Mouse (Mus musculus) kidney, embryonic 16.5 days (tissue): ENCODE measurements around the gene Inppl1. TPM values are rescaled to one million over a fixed set of nuclear protein-coding genes. Genes with fewer than 3 reads are reported as not detected.

ENCODE experiments used
- ATAC-seq: fragments of 200-750 bp; cut with Nextera tagmentation; 2 replicates; pipeline ENCODE4 v1.8.0; 2017; ENCODE audit warnings: moderate TSS enrichment; ENCODE audit not compliant: low FRiP score, low TSS enrichment
- H3K27ac ChIP-seq: fragments of 300-500 bp; sonication (generic); 2 replicates; pipeline ENCODE4 v1.5.1; 2014; ENCODE audit warnings: low read length
- H3K27me3 ChIP-seq: fragments of 300-500 bp; sonication (generic); 2 replicates; pipeline ENCODE4 v1.6.1; 2014; ENCODE audit warnings: low read length, control low read depth, mixed read lengths; ENCODE audit not compliant: insufficient read depth
- H3K36me3 ChIP-seq: fragments of 300-500 bp; sonication (generic); 2 replicates; pipeline ENCODE4 v1.6.1; 2014; ENCODE audit warnings: low read length, control low read depth, mixed read lengths; ENCODE audit not compliant: insufficient read depth
- H3K4me1 ChIP-seq: fragments of 300-500 bp; sonication (generic); 2 replicates; pipeline ENCODE4 v1.6.1; 2014; ENCODE audit warnings: low read length, control low read depth, mixed read lengths; ENCODE audit not compliant: insufficient read depth
- H3K4me2 ChIP-seq: fragments of 300-500 bp; sonication (generic); replicated peaks from 2 replicates; pipeline ENCODE4 v1.6.1; 2014; ENCODE audit warnings: low read depth, low read length
- H3K4me3 ChIP-seq: fragments of 300-500 bp; sonication (generic); 2 replicates; pipeline ENCODE4 v1.5.1; 2014; ENCODE audit warnings: mild to moderate bottlenecking, low read length
- H3K9ac ChIP-seq: fragments of 300-500 bp; sonication (generic); replicated peaks from 2 replicates; pipeline ENCODE4 v1.6.1; 2014; ENCODE audit warnings: low read length
- H3K9me3 ChIP-seq: fragments of 300-500 bp; sonication (generic); 2 replicates; pipeline ENCODE4 v1.6.1; 2016; ENCODE audit warnings: low read length, control low read depth
- WGBS: fragments of 180-500 bp; shearing (Covaris S2); extraction: QIAGEN DNeasy Blood & Tissue Kit; methylation state at CpG from one replicate; pipeline ENCODE4 v1.1.7; 2014; 5-methylcytosine and 5-hydroxymethylcytosine counted together
- polyA plus RNA-seq: library from polyadenylated mRNA; unstranded; fragments of >200 nt; fragmentation: Nextera tagmentation; extraction: Ambion mirVana; gene quantifications from 2 replicates; pipeline ENCODE4 v1.2.1, GENCODE M21; 2015

Inppl1 gene
- polyA plus RNA-seq, 1 experiment from 2014 or later = 55.6 TPM

DNA sequence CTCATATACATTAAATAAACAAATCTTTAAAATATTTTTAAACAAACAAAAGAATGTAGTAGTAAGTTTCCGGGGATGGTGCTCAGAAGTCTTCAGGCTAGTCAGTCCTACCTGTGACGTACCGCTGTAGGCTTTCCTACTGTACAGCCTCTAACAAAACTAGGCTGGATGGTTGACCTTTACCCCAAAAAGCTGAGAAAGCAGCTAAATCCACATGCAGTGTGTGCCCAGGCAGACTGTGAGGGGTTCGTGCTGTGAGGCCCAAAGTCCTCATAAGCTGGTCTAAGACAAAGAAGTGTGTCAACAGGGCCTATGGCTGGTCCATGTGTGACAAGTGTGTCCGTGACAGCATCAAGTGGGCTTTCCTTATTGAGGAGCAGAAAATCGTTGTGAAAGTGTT is 14.8 kb upstream of the Inppl1 start:
- H3K27ac ChIP-seq = no peak overlapping the region
- H3K27me3 ChIP-seq = no peaks in the 10 kb centered on the region
- no peaks in the 10 kb centered on the region for H3K4me1 ChIP-seq
- no peak overlapping the region for H3K9ac ChIP-seq
- no peaks in the 10 kb centered on the region for H3K9me3 ChIP-seq
- 87% methylated on average over 6 of the region's 6 CpGs for WGBS
- H3K4me2 ChIP-seq = no peak overlapping the region
- H3K36me3 ChIP-seq = no peaks in the 10 kb centered on the region
- ATAC-seq = no peak
- H3K4me3 ChIP-seq = no peak overlapping the region

DNA sequence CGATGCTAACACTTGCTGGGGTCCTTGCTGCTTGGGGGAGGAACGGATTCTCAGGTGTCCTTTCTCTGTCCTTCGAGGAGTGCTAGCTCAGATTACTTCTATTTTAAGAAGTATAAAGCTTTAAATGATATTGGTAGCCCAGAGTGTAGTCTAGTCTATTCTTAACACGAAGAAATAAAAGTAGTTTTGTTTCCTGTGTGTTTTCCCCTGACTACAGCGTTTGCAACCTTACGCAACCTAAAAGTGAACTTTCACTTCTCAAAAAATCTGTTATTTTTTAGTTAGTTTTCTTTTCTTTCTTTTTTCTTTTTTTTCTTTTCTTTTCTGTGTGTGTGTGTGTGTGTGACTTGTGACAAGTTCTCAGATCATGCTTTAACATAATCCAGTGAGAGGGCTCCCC is 13.7 kb upstream of the Inppl1 start:
- H3K9ac ChIP-seq = no peak overlapping the region
- no peak for ATAC-seq
- WGBS = 70% methylated on average over 6 of the region's 6 CpGs
- H3K27ac ChIP-seq = no peak overlapping the region
- H3K9me3 ChIP-seq = no peaks in the 10 kb centered on the region
- no peak overlapping the region for H3K4me3 ChIP-seq
- no peak overlapping the region for H3K4me2 ChIP-seq
- no peaks in the 10 kb centered on the region for H3K27me3 ChIP-seq
- H3K36me3 ChIP-seq = no peaks in the 10 kb centered on the region
- H3K4me1 ChIP-seq = no peaks in the 10 kb centered on the region

DNA sequence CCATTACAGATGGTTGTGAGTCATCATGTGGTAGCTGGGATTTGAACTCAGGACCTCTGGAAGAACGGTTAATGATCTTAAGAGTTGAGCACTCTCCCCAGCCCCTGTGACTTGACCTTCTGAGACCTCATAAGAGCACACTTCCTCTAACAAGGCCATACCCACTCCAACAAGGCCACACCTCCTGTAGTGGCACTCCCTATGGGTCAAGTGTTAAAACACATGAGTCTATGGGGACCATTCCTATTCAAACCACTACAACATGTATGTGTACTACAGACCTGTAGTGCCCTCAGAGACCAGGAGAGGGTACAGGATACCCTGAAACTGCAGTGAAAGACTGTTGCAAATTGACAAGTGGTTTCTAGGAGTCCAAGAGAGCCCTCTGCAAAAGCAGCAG is 9.9 kb upstream of the Inppl1 start:
- Histone ChIP-seq H3K9me3 (no peaks in the 10 kb centered on the region), H3K4me3 (no peak overlapping the region), H3K9ac (no peak overlapping the region), H3K4me1 (no peaks in the 10 kb centered on the region), H3K4me2 (no peak overlapping the region), H3K27me3 (no peaks in the 10 kb centered on the region), H3K27ac (no peak overlapping the region), H3K36me3 (no peaks in the 10 kb centered on the region)
- 88% methylated on average over 1 of the region's 1 CpGs for WGBS
- no peak for ATAC-seq

DNA sequence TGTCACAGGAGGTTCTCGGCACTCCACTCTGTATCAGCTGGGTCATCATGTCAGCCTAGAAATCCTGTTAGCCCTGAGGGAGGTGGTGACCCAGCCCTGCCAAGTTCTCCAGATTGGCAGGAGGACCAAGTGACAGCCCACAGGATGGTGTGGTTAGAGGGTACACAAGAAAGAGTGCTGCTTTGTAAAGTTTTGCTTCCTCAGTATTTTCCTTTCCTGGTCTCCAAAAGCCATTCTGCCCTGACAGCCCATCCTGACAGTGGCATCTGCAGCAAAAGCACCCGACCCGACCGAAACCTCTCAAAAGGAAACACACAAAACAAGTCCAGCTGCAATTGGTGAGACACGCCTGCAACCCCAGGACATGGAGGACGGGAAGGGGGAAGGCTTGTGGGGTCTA is 6.2 kb upstream of the Inppl1 start:
- no peak overlapping the region for H3K27ac ChIP-seq
- 63% methylated on average over 6 of the region's 6 CpGs for WGBS
- no peaks in the 10 kb centered on the region for H3K36me3 ChIP-seq
- no peak overlapping the region for H3K4me3 ChIP-seq
- ATAC-seq = no peak
- H3K9me3 ChIP-seq = no peaks in the 10 kb centered on the region
- H3K9ac ChIP-seq = no peak overlapping the region
- H3K4me2 ChIP-seq = no peak overlapping the region
- peaks cover under 1% of the 10 kb centered on the region; the same call in 1 of the 2 replicates for H3K4me1 ChIP-seq
- H3K27me3 ChIP-seq = no peaks in the 10 kb centered on the region

DNA sequence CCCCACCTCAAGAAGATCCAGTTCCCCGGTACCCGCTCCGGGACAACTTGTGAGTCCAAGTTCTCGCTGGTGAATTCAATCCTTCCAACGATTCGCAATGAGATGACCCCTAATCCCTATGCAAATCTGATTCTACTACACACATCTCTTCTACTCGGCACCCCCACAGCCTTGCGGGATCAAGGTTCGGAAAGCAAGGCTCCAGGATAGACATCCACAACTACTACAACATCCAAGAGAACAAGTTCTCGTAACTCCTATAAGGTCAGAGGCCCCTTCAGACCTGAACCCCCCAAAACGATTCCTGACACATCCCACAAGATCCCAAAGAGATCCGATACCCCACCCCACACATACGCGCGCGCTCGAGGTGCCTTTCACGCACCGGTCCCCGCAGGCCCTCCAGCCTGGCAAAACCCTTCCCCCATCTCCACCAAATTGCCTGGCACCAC is 849 bp downstream of the Inppl1 start:
- Histone ChIP-seq H3K27ac (peak overlapping the region; percentile 98), H3K4me1 (peaks cover 28% of the 10 kb centered on the region), H3K4me2 (peak overlapping the region; percentile 73), H3K9ac (peak overlapping the region; percentile 98), H3K9me3 (no peaks in the 10 kb centered on the region), H3K36me3 (peaks cover 20% of the 10 kb centered on the region), H3K27me3 (no peaks in the 10 kb centered on the region), H3K4me3 (peak overlapping the region; percentile 88)
- ATAC-seq = peak; percentile 1; the same call in 1 of the 2 replicates
- WGBS = under 1% methylated on average over 20 of the region's 20 CpGs

DNA sequence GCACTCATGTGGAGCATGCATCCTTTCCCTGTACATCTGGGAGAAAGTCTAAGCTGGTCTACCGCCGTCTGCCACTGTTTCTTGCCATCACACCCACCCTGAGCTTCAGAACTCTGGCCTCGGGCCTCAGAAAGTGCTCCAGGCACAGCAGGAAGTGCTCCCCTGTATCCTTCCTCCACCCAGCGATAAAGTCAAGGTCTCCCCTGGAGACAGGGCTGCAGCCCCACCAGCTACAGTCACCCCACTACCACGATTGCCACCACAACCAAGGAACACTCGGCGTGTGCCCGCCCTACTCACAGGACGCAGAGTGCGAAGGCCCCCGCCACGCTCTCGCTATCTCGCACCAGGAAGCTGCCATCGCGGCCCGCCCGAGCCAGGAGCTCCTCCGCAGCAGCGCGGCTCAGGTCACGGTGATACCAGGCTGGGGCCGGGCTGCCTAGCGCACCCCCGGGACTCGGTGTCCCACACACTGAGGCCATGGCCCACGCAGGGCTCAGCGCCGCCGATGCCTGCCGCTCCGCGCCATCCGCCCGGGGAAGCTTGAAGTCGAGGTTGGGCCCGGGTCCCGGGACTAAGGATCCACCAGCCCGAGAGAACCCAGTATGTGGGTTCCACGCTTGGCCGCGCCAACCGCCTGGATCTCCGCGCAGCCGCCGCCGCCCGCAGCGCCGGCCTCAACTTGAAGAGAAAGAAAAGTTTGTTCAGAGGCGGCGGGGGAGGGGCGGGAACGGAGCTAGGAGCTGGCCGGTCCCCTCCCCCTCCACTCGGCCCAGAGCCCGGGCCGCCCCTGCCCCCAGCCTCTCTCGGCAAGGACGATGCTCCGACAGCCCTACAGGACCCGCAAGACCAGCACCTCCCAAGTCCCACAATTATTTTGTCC is 1.5 kb downstream of the Inppl1 start:
- under 1% methylated on average over 63 of the region's 63 CpGs for WGBS
- Histone ChIP-seq H3K27me3 (no peaks in the 10 kb centered on the region), H3K4me3 (peak overlapping the region; percentile 88), H3K27ac (peak overlapping the region; percentile 98), H3K4me1 (peaks cover 28% of the 10 kb centered on the region), H3K9ac (peak overlapping the region; percentile 98), H3K9me3 (no peaks in the 10 kb centered on the region), H3K4me2 (peak overlapping the region; percentile 73), H3K36me3 (peaks cover 26% of the 10 kb centered on the region)
- peak; percentile 60; the same call in 1 of the 2 replicates for ATAC-seq

DNA sequence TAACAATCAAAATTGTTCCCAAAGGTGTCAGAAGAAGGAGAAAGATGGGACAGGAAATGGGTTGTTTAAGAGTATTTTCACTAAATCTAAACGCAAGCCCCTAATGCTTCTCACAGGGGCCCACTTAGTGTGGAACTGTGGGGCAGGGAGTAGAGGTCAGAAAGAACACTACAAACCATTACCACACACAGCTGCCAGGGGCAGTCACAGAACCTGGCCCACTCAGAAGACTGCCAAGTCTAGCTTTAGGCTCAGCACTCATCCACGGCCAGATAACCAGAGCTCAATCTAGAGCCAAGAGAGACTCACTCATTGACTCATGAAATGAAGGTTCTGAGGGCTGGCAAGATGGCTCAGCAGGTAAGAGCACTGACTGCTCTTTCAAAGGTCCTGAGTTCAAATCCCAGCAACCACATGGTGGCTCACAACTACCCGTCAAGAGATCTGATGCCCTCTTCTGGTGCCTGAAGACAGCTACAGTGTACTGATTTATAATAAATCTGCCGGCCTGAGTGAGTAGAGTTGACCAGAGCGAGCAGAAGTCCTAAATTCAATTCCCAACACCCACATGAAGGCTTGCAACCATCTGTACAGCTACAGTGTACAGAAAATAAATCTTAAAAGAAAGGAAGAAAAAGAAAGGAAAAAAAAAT is 2.4 kb downstream of the Inppl1 start:
- peaks cover 28% of the 10 kb centered on the region for H3K4me1 ChIP-seq
- H3K27ac ChIP-seq = peak overlapping the region; percentile 98
- no peaks in the 10 kb centered on the region for H3K27me3 ChIP-seq
- peaks cover 35% of the 10 kb centered on the region for H3K36me3 ChIP-seq
- peak overlapping the region; percentile 98 for H3K9ac ChIP-seq
- peak overlapping the region; percentile 88 for H3K4me3 ChIP-seq
- ATAC-seq = no peak
- WGBS = 27% methylated on average over 5 of the region's 5 CpGs
- H3K4me2 ChIP-seq = peak overlapping the region; percentile 73
- no peaks in the 10 kb centered on the region for H3K9me3 ChIP-seq

DNA sequence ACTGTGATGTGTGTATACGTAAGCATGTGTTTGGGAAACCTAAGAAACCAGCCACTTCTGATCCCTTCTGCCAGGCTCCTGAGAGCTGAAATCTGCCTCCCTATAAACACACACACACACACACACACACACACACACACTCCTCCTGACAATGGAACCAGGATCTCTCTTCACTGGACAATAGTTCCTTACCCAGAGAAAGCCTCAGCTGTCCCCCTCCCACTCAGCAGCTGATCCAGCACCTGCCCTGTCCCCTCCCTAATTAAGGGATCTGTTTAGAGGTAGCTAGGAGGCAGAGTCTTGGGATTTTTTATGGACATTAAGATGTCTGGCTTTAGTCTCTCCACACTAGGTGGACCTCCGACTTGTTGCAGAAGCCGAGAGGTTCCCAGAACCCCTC is 3.1 kb downstream of the Inppl1 start:
- 62% methylated on average over 3 of the region's 3 CpGs for WGBS
- Histone ChIP-seq H3K4me2 (peak overlapping the region; percentile 73), H3K27ac (no peak overlapping the region), H3K27me3 (no peaks in the 10 kb centered on the region), H3K9me3 (no peaks in the 10 kb centered on the region), H3K36me3 (peaks cover 42% of the 10 kb centered on the region), H3K4me1 (peaks cover 28% of the 10 kb centered on the region), H3K9ac (peak overlapping the region; percentile 36; the same call in 1 of the 2 replicates), H3K4me3 (peak overlapping the region; percentile 88; the same call in 1 of the 2 replicates)
- no peak for ATAC-seq

DNA sequence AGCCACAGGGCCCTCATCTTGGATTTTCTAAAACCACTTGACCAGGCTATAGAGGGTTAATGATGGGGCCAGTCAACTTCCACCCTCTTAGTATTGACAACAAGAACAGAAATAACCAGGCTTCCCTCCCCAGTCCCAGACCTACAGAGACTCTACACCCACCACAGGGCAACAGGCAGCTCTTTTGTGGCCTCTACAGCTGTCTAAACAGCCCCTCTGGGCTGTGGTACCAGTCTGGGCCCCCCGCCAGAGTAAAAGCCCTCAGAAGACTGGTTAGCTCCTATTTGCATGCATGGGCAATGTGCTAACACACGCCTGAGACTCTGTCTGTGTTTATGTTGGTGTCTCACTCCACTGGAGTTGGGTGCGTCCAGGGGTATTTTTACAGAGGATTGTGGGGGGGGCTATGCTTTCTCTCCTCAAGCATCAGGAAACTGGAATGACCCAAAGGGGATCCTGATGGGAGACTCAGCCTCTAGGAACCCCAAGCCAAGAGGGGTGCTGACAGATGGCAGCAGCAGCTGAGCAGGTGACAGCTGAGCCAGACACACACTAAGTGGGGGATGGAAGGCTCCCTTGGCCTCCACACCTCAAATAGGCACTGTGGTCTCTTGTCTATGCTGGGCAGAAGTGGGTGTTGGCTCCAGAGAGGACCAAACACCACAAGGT is 4.0 kb downstream of the Inppl1 start:
- Histone ChIP-seq H3K36me3 (peaks cover 51% of the 10 kb centered on the region), H3K4me2 (no peak overlapping the region)
- WGBS = 53% methylated on average over 3 of the region's 3 CpGs

More for the DNA sequence above, 4.0 kb downstream of the Inppl1 start:
- Histone ChIP-seq H3K27ac (no peak overlapping the region), H3K9ac (no peak overlapping the region), H3K9me3 (no peaks in the 10 kb centered on the region), H3K4me1 (peaks cover 26% of the 10 kb centered on the region), H3K4me3 (0 out of 2 replicates have a peak overlapping the region, but pooled peaks have one; percentile 88), H3K27me3 (no peaks in the 10 kb centered on the region)
- no peak for ATAC-seq
